Mouse (Mus musculus): Measurements from ENCODE around the gene Lrrc8c. TPM values are rescaled to one million over a fixed set of nuclear protein-coding genes. Genes with fewer than 3 reads are reported as not detected.

Gene Lrrc8c
- polyA plus RNA-seq, 1 experiment, result 8.5 TPM

DNA sequence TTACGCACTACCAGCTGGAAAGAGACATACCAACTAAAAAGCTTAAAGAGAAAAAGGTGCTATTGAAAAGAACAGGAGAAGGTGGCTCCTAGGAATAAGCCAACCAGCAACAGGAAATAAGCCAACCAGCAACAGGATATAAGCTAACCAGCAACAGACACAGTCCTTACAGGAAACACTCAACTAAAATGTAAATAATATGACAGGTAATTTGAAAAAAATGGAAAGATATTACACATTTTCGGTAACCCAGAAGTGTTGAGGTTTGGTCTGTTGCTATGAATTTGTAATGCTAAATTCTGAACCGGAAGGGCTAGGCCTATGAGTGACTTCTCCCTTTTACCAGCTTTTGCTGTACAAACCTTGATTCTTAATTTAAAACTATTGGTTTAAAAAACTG lies 69.9 kb downstream of the Lrrc8c start:
- DNase-seq (ENCODE audit: extremely low spot score in 1 of 2, low spot score in 1 of 2), result no peak

DNA sequence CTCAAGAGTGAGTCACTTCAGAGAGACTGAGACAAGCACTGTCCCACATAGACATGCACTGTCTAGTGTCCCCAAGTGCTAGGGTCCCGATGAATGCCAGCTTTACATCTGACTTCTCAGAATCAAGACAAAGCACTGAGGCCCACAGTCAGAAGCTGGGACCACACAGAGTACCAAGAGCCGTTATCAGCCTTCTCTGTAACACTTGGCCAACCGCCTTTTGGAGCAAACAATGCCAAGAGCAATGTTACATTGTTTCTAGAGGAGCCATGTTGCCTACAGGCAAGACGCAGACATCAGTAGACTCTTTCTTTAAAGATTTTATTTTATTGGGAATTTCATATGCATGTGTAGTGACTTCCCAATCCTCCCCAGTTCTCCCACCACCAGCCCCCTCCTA lies 73.2 kb downstream of the Lrrc8c start:
- no peak for DNase-seq (ENCODE audit: extremely low spot score in 1 of 2, low spot score in 1 of 2)

DNA sequence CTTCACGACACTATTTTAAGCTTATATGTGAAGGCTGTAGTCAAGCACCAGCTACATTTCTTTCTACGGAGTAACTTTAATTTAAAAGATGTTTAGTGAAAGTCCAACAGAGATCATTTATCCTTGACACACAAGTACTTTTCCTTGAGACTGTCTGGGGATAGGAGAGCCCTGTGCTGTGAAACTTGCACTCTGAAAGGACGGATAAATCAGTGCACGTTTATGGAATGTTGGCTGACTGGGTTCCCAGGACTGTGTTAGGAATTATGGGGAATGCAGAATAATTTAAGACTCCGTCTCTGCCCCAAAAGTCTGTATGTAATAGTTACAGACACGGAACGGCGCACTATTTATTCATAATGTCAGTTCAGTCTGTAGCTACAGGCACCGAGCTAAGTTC lies 74.4 kb downstream of the Lrrc8c start:
- DNase-seq (ENCODE audit: extremely low spot score in 1 of 2, low spot score in 1 of 2), result no peak

DNA sequence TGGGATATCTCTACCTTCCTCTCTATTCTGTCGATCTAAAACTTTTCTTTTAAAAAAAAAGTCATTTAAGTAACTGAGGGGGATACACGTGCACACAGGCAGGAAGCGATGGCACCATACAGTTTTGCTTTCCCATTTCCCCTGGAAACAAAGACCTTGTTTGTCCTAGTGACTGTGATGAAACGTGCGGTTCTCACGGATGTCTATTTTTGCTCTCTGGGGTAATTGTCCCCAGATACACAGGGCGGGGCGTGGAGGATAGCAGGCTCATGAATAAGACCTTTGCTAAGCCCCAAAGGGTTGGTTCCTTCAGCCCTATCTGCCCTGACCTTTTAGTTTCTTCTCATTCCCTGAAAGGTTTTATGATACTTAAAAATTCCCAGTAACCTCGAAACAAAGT lies 79.7 kb downstream of the Lrrc8c start:
- DNase-seq (ENCODE audit: extremely low spot score in 1 of 2, low spot score in 1 of 2), result no peak

GRCm38 (mm10) chr5:105599315-105599714 lies 80.1 kb downstream of the Lrrc8c start:
- no peak for DNase-seq (ENCODE audit: extremely low spot score in 1 of 2, low spot score in 1 of 2)

GRCm38 (mm10) chr5:105600998-105601397 lies 81.8 kb downstream of the Lrrc8c start:
- DNase-seq (ENCODE audit: extremely low spot score in 1 of 2, low spot score in 1 of 2), result no peak

- no peak for DNase-seq (ENCODE audit: extremely low spot score in 1 of 2, low spot score in 1 of 2)
Observed at GRCm38 (mm10) chr5:105602585-105602984, 83.4 kb downstream of the Lrrc8c start.

- no peak for DNase-seq (ENCODE audit: extremely low spot score in 1 of 2, low spot score in 1 of 2)
Observed at GRCm38 (mm10) chr5:105605736-105606135, 86.5 kb downstream of the Lrrc8c start.

DNA sequence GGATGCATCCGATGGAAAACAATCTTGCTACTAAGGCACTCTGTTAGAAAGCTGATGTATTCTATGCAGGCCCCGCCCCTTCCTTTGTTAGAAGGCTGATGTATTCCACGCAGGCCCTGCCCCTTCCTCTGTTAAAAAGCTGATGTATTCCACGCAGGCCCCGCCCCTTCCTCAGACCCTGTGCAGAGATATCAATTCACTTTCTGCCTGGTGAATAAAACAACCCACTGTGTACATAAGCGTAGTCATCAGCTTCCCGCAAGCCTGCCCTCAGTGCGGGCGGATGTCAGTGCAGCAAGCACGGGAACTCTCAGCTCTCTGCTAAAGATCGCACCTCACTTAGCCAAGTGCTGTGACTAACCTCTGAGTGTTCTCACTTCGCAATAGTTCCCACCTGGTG lies 90.5 kb downstream of the Lrrc8c start:
- DNase-seq (ENCODE audit: extremely low spot score in 1 of 2, low spot score in 1 of 2), result no peak

GRCm38 (mm10) chr5:105613002-105613401 lies 93.8 kb downstream of the Lrrc8c start:
- DNase-seq (ENCODE audit: extremely low spot score in 1 of 2, low spot score in 1 of 2), result no peak

DNA sequence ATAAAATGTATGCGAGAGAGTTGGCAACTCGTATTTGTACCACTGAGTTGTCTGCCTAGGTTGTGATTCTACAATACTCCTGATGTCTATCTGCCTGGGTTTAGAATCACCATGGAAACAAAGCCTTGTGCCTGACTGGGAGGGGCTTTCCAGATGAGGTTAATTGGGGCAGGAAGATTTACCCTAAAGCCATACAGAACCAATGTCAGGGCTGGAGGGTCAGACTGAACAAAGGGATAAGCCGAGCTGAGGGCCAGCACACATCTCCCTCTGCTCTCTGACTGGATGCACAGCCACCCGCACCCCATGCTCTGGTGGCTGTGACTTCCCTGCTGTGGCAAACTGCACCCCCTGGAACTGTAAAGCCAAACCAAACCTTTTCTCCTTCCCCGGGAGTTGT lies 94.8 kb downstream of the Lrrc8c start:
- no peak for DNase-seq (ENCODE audit: extremely low spot score in 1 of 2, low spot score in 1 of 2)

DNA sequence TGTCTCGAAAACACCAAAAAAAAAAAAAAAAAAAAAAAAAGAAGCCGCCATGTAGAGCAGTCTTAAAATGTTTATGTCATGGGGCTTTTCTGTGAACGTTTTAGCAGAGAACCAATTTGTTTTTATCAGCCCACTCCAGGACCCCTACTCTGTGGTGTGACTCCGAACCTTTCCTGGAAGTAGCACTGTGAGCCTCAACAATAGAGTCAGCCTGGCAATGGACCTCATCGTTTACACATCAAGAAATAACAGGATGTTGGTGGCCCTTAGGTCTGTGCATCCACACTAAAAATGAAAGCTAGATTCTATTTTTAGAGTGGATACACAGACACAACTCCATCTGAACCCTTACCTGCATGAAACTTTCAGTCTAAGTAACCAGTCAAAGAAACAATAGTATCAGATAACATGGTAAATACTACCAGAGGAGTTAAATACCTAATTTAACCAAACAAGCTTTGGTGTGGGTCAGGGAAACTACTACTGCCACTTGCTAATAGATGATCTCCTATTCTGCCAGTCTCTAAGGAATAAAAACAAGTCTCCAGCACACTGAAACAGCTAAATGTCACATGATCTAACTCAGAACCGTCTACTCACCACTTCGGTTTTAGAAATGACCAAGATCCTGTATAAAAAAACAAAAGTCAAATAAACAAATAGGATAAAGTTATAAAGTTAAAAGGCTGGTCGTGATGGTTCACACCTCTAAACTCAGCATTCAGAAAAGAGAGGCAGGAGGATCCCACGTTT lies 95.7 kb downstream of the Lrrc8c start:
- no peak for DNase-seq (ENCODE audit: extremely low spot score in 1 of 2, low spot score in 1 of 2)

DNA sequence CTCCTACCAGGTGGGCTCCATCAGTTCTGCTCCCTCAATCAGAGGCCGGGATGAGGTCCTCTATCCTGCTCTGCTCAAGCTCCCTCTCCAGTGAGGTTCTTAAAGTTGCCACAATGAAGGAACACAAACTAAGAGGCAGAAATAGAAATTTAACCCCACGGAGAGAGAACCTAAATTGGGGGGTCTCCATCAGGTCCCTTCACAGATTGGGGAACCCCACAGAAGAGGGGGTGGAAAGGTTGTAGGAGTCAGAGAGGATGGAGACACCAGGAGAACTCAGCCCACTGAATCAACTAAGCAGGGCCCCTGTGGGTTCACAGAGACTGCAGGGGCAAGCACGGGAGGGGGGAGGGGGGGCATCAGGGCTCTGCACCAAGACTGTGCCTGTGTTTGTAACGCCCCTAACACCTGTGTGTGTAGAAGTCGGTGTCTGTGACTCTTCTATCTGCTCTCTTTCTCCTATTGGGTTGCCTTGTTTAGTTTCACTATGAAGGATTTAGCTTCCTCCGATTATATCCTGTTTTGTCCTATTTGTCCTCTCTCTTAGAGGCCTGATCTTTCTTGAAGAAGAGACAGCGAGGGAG lies 96.8 kb downstream of the Lrrc8c start:
- no peak for DNase-seq (ENCODE audit: extremely low spot score in 1 of 2, low spot score in 1 of 2)

GRCm38 (mm10) chr5:105616538-105616937 lies 97.3 kb downstream of the Lrrc8c start:
- no peak for DNase-seq (ENCODE audit: extremely low spot score in 1 of 2, low spot score in 1 of 2)

DNA sequence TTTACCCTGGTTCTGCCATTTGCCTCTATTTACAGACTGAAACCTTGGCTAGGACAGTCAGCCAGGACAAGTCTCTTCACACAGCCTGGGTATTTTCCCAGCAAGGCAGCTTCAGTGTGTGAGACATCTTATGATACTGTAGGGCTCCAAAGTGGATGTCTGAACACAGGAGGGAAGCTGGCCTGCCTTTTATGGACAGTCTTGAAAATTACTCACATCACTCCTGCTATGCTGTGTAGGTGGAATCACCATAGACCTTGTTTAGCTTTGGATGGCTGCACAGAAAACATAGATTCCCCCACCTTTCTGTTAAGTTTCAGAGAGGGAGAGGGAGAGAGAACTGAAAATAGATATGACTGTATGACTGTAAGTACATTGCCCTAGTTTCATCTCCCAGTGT lies 99.3 kb downstream of the Lrrc8c start:
- DNase-seq (ENCODE audit: extremely low spot score in 1 of 2, low spot score in 1 of 2), result peak in 1 of 2 experiments; percentile 56

GRCm38 (mm10) chr5:105619666-105620065 lies 100.5 kb downstream of the Lrrc8c start:
- DNase-seq (ENCODE audit: extremely low spot score in 1 of 2, low spot score in 1 of 2), result no peak

- peak; percentile 61 to 76 for DNase-seq (ENCODE audit: extremely low spot score in 1 of 2, low spot score in 1 of 2)
Observed at GRCm38 (mm10) chr5:105620505-105621116, 101.4 kb downstream of the Lrrc8c start.

- no peak for DNase-seq (ENCODE audit: extremely low spot score in 1 of 2, low spot score in 1 of 2)
Observed at GRCm38 (mm10) chr5:105623074-105623713, 104.0 kb downstream of the Lrrc8c start.

DNA sequence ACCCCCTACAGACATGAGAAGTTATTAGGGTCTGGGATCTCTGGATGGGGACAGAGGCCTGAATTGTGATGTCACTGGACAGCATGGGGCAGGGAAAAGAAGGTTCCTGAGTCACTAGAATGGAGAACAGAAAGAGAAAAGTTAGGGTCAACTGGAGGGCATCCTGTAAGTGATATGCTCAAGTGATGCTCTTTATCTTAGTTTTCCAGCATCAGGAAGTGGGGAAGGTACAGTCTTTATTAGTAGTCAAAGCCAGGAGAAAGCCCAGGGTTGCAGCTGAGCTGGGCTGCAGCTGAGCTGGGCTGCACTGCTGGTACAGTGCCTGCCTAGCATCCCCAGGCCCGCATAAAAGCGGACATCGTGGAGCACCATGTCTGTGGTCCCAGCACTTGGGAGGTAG lies 105.1 kb downstream of the Lrrc8c start:
- DNase-seq (ENCODE audit: extremely low spot score in 1 of 2, low spot score in 1 of 2), result no peak

DNA sequence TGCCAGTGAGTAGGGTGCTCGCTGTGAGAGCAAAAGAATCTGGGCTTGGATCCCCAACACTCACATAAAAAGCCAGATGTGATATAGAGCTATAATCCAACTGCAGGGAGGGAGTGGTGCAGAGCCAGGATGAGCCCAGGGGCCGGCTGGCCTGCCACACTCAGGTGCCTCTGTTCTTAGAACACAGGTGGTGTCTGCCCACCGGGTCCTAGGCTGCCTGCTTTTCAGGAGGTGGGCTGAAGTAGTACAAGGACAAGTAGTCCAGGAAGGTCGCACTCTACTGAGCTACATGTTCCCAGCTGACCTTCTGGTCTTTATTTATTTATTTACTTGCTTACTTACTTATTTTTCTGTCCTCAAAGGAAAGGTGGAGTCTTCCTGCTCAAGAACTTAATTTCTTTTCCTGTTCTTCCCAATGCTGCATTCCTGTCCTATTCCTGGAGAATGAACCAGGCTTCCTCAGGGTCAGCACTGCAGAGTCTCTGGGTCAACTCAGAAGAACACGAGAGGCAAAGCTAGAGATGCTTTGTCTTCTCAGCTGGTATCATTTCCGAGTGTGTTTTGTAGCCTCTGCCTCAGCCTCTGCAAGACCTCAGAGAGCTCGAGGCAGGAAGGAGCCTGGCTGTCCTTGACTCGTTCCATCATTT lies 106.4 kb downstream of the Lrrc8c start:
- DNase-seq (ENCODE audit: extremely low spot score in 1 of 2, low spot score in 1 of 2), result no peak

GRCm38 (mm10) chr5:105626355-105626754 lies 107.2 kb downstream of the Lrrc8c start:
- no peak for DNase-seq (ENCODE audit: extremely low spot score in 1 of 2, low spot score in 1 of 2)
